Mouse (Mus musculus) embryo, embryonic 11 days (tissue): ENCODE results near the gene Disp3.

ENCODE experiments used
- DNase-seq: peaks from one replicate; pipeline ENCODE4 v3.0.0-alpha.2; 2015

Disp3 gene

DNA sequence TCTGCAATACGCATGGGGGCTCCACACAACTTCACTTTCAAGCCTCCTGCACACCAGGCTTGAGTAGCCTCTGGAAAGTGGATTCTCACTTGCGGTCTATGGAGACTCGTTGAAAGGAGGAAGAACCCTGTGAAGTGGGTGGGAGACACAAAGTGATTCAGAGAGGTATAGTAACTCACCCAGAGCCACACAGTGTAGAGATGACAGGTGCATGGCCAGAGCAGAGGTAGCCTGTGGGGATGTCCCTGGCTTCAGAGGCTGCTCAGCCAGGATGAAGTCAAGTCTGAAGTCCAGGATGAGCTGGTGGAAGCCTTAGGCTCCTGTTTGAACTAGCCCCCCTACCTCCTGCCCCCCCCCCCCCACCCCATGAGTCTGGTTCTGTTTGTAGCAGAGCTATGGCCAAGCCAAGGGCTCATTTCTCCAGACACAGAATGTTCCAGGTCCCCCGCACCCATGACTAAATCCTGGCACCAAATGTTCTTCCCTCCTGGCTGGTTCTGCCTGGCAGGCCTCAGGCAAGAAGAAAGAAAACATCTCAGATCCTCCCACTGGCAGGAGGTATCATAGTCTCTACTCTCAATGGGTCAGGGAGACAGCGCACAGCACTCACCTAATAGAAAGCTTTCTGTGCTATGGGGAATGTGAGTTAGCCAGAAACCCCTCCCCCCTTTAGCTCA, 73.2 kb downstream of the Disp3 start:
- DNase-seq, result no peak

DNA sequence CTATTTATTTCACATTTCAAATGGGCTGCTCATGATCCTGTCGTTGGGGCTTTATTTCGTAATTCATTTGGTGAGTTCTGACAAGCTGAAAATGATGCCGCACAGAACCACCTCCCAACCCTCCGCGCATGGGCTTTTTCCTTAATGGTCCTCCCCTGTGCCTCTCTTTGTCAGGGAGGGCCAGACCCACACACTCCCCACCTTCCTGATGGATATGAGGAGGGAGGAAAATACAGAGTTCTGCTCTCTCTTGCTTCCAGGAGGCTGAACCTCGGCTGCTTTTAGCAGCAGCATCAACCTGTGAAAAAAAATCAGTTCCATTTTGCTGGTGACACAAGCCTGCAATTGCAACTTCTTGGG, 82.9 kb downstream of the Disp3 start:
- DNase-seq, result no peak

DNA sequence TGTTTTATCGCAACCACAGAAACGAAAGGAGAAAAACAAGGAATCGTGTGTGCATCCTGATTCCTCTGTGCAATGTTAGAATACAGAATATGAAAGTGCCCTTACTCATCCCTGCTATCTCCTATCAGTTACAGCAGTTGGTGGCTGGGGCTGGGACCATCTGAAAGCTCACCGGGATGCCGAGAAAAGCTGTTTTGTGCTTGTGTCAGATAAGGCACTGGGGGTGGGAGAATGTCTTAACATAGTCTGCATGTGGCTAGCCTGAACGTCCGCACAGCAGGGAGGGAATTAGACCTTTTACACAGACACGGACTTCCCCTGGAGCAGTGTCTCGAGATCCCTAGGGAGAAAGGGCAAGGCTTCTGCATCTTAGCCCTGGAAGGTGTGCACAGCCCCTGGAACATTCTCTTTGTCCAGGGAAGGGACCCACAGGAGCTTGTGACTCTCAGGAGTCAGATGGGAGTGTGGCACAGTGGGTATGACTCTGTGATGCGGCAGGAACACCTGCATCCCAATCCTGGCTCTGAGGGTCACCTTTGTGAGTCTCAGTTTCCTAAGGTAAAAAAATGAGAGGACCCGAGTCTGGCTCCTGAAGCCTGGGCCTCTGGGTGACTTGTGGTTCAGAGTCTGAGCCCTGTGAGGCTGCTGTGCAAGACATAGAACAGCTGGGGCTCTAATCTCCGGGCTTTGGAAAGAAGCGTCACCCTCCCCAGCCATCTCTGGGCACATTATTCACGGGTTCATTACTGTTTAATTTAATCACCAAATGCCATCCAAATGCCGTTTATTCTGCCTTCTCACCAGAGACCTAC, 83.5 kb downstream of the Disp3 start:
- no peak for DNase-seq

DNA sequence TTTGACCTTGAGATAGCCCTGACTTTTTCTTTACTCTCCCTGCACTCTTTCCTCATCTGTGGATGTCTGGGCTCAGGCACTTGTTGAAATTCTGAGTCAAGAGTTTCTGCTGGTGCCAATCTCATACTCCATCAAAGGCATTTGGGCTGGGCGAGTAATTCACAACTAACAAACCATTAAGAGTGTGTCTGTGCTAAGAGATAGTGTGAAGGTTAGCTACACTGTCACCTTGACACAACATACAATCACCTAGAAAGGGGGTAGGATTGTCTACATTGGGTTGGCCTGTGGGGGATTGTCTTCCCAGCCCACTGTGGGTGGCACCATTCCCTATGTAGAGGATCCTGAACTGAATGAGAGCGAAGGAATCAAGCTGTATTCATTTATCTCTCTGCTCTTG, 84.2 kb downstream of the Disp3 start:
- no peak for DNase-seq

DNA sequence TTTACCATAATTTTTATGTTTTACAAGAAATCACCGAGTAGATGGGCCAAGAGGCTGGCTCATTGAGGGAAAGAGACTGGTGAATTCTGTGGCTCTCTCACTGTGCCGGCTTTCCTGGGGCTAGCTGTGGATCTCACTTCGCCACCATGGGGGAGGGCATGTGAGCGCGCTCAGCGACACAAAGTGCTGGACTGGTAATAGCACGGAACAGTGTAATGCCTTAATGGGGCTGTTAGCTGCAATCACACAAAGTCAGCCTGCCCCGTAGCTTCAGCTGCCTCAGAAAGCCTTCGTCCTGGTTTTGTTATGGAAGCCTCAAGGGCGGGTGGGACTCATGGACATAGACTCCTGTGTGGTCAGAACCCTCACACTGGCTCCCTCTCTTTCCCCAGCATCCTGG, 89.0 kb downstream of the Disp3 start:
- DNase-seq, result no peak

DNA sequence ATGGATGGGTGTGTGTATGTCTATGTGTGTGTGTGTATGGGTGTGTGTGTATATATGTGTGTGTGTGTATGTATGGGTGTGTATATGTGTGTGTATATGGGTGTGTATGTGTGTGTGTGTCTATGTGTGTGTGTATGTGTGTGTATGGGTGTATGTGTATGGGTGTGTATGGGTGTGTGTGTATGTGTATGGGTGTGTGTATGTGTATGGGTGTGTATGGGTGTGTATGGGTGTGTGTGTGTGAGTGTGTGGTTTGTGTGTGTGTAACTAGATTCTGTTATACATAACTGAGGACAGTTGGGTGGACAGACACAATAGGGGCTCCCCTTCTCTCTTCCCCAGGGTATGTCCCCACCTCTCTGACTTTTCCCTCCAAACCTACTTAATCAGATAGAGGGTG, 93.4 kb downstream of the Disp3 start:
- DNase-seq, result no peak

DNA sequence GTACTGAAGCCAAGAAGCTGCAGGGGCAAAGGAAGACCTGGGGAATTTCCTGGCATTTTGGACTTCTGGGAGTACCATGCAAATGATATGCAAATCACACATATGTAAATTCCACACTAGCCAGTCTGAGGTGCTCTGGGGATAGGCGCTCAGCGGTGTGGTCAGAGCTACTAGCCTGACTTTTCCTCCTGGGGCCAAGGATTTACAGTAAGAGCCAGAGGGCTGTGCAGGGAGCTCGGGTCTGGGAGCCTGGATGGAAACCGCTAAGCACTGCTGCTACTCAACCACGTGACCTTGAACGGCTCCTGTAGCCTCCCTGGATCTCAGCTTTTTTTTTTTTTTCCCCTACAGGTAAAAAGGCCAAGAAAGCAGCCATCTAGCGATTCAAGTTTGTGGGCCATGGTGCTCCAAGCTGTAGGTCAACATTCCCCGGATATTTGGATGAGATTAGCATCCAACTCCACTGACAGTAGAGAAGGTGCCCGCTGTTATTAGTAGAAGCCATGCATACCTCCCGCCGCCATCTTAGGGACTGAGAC, 95.0 kb downstream of the Disp3 start:
- DNase-seq, result no peak
